Mouse (Mus musculus) neural tube, embryonic 11.5 days (tissue): ENCODE results near the gene Jdp2. TPM values are rescaled to one million over a fixed set of nuclear protein-coding genes. Genes with fewer than 3 reads are reported as not detected.

ENCODE experiments used
- ATAC-seq: fragments of 200-750 bp; cut with Nextera tagmentation; 2 replicates; pipeline ENCODE4 v1.8.0; 2017; ENCODE audit warnings: moderate number of reproducible peaks, mild to moderate bottlenecking, moderate TSS enrichment, moderate library complexity; ENCODE audit not compliant: insufficient read depth, low FRiP score, low TSS enrichment
- DNase-seq: peaks from one replicate; pipeline ENCODE4 v3.0.0-alpha.2; 2015; ENCODE audit warnings: low spot score
- H3K27ac ChIP-seq: fragments of 300-500 bp; sonication (generic); 2 replicates; pipeline ENCODE4 v1.5.1; 2014; ENCODE audit warnings: low read depth, mild to moderate bottlenecking, low read length
- H3K27me3 ChIP-seq: fragments of 300-500 bp; sonication (generic); 2 replicates; pipeline ENCODE4 v1.6.1; 2014; ENCODE audit warnings: mild to moderate bottlenecking, low read length, mixed read lengths; ENCODE audit not compliant: control insufficient read depth, insufficient read depth
- H3K36me3 ChIP-seq: fragments of 300-500 bp; sonication (generic); 2 replicates; pipeline ENCODE4 v1.6.1; 2014; ENCODE audit warnings: mild to moderate bottlenecking, low read length, moderate library complexity, mixed read lengths; ENCODE audit not compliant: control insufficient read depth, insufficient read depth
- H3K4me1 ChIP-seq: fragments of 300-500 bp; sonication (generic); 2 replicates; pipeline ENCODE4 v1.6.1; 2014; ENCODE audit warnings: low read length, mixed read lengths; ENCODE audit not compliant: control insufficient read depth, insufficient read depth
- H3K4me2 ChIP-seq: fragments of 300-500 bp; sonication (generic); 2 replicates; pipeline ENCODE4 v1.6.1; 2014; ENCODE audit warnings: low read depth, mild to moderate bottlenecking, moderate library complexity
- H3K4me3 ChIP-seq: fragments of 300-500 bp; sonication (generic); 2 replicates; pipeline ENCODE4 v1.5.1; 2014; ENCODE audit warnings: low read depth, low read length
- H3K9ac ChIP-seq: fragments of 300-500 bp; sonication (generic); 2 replicates; pipeline ENCODE4 v1.6.1; 2014; ENCODE audit warnings: mild to moderate bottlenecking, low read length
- H3K9me3 ChIP-seq: fragments of 300-500 bp; sonication (generic); 2 replicates; pipeline ENCODE4 v1.6.1; 2016; ENCODE audit warnings: low read length; ENCODE audit not compliant: control insufficient read depth
- WGBS: fragments of 180-500 bp; shearing (Covaris S2); extraction: QIAGEN DNeasy Blood & Tissue Kit; methylation state at CpG from one replicate; pipeline ENCODE4 v1.1.7; 2014; 5-methylcytosine and 5-hydroxymethylcytosine counted together
- polyA plus RNA-seq: library from polyadenylated mRNA; unstranded; fragments of >200 nt; fragmentation: Nextera tagmentation; extraction: Ambion mirVana; gene quantifications from 2 replicates; pipeline ENCODE4 v1.2.1, GENCODE M21; 2014

The Jdp2 gene
- polyA plus RNA-seq, 1 experiment from 2014 or later = 0.69 TPM

DNA sequence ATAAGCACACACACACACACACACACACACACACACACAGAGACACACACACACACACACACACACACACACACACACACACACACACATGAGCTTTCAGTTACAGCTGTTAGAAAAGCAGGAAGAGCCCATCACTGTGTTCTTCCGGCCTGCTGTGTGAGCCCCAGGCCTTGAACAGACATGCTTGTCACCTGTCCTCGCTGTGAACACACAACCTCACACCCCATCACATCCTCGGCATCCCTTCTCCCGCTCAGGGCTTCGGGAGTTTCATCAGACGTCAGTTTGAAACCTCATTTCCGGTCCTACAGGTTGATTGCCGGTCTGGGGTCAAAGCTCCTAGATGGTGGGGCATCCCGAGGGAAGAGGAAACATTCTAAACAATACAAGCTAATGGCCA, 39.1 kb downstream of the Jdp2 start:
- no peaks in the 10 kb centered on the region for H3K36me3 ChIP-seq
- no peaks in the 10 kb centered on the region for H3K9me3 ChIP-seq
- ATAC-seq (no peak), DNase-seq (no peak)
- H3K27me3 ChIP-seq = no peaks in the 10 kb centered on the region
- H3K4me3 ChIP-seq = no peak overlapping the region
- no peak overlapping the region for H3K4me2 ChIP-seq
- 80% methylated on average over 9 of the region's 9 CpGs for WGBS
- H3K9ac ChIP-seq = no peak overlapping the region
- peaks cover 3% of the 10 kb centered on the region; the same call in 1 of the 2 replicates for H3K4me1 ChIP-seq
- H3K27ac ChIP-seq = no peak overlapping the region

DNA sequence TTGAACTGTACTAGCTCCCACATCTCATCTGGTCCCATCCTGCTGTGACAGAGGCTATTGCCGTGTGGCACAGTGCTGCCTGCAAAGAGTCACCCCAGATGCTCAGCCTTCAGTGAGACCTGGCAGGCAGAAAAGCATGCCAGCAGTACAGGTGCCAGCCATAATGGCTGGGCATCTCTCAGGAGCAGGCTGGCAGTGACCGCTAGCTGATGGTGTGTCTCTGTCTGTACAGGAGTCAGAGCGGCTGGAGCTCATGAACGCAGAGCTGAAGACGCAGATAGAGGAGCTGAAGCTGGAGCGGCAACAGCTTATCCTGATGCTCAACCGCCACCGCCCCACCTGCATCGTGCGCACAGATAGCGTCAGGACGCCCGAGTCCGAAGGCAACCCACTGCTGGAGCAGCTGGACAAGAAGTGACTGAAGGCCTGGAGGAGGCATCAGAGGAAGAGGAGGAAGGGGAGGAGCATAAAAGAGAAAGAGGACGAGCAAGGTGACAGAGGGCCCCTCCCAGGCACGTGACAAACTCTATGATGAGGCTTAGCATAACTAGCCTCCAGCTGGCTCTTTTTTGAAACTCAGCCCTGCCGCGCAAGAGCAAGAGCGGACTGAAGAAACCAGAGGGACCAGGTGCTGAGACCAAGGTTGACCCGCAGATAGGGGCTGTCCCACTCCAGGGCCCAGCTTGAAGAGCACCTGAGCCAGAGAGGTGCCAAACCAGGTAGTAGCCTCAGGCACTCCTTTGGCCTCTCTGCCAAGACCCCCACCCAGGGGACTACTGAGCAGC, 39.9 kb downstream of the Jdp2 start:
- peaks cover 3% of the 10 kb centered on the region; the same call in 1 of the 2 replicates for H3K4me1 ChIP-seq
- no peak overlapping the region for H3K9ac ChIP-seq
- 79% methylated on average over 20 of the region's 20 CpGs for WGBS
- no peak overlapping the region for H3K27ac ChIP-seq
- H3K36me3 ChIP-seq = no peaks in the 10 kb centered on the region
- H3K4me3 ChIP-seq = no peak overlapping the region
- no peaks in the 10 kb centered on the region for H3K9me3 ChIP-seq
- no peak for DNase-seq
- no peak overlapping the region for H3K4me2 ChIP-seq
- H3K27me3 ChIP-seq = no peaks in the 10 kb centered on the region
- no peak for ATAC-seq

DNA sequence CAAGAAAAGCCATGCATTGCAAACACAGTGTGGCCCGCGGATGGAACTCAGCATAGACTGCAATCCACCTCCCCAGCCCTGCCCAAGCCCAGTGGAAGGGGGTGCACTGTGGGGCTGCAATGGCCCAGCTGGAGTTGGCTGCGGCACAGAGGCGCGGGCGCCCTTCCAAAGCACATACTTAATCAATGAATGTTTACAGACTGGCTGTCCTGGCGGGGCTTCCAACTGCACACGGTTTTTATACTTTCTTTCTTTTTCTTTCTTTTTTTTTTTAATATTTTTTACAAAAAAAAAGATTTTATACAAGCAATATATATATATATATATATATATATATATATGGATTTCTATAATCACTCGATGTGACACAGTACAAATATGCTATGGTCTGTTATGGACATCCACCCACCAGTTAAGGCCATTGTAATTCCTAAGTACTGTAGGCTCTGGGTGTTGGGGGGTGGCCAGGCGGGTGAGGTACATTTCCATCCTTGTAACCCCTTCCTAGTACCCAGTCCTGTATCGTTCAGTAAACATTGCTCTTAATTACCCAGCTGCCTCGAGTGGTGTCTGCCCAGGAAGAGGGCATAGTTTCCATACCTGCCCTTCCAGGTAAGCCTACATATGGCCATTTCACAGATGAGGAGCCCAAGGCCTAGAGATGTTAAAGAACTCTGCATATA, 40.6 kb downstream of the Jdp2 start:
- Histone ChIP-seq H3K27ac (no peak overlapping the region), H3K27me3 (no peaks in the 10 kb centered on the region), H3K9me3 (no peaks in the 10 kb centered on the region), H3K36me3 (no peaks in the 10 kb centered on the region), H3K9ac (no peak overlapping the region; the same call in 1 of the 2 replicates), H3K4me1 (peaks cover 3% of the 10 kb centered on the region; the same call in 1 of the 2 replicates), H3K4me3 (no peak overlapping the region), H3K4me2 (no peak overlapping the region)
- ATAC-seq (no peak), DNase-seq (no peak)
- 90% methylated on average over 12 of the region's 12 CpGs for WGBS

DNA sequence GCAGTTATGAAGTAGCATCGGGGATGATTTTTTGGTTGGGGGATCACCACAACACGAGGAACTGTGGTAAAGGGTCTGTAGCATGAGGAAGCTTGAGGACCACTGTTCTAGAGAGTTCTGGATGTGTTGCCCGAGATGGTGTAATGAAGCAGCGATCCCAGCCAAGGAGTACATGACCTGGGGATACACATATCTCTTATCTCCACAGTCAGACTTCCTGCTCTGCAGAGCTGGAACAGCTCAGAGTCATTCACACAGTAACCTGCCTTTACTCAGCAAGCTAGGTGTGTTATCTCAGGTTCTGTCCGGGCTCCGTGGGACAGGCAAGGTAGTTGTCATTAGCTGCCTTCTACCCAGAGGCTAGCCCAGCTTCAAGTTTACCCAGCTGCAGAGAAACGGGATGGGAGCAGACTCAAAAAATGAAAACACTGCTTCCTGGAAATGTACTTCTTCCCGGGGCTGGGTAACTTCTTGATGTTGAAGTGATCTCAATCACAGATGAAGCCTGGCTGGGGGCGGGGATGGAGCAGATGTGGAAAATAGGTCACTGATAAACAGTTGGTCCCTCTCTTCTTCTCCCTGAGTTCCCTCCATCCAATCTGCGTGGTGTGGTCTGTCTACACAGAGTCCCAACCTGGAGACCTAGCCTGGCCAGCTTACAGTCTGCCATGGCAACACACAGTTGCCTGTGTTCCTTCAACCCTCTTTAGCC, 42.2 kb downstream of the Jdp2 start:
- ATAC-seq = no peak
- Histone ChIP-seq H3K27me3 (no peaks in the 10 kb centered on the region), H3K4me1 (peaks cover 3% of the 10 kb centered on the region; the same call in 1 of the 2 replicates), H3K27ac (no peak overlapping the region), H3K9ac (no peak overlapping the region), H3K36me3 (no peaks in the 10 kb centered on the region), H3K9me3 (no peaks in the 10 kb centered on the region), H3K4me2 (no peak overlapping the region), H3K4me3 (no peak overlapping the region)
- DNase-seq = no peak
- WGBS = 79% methylated on average over 10 of the region's 10 CpGs

DNA sequence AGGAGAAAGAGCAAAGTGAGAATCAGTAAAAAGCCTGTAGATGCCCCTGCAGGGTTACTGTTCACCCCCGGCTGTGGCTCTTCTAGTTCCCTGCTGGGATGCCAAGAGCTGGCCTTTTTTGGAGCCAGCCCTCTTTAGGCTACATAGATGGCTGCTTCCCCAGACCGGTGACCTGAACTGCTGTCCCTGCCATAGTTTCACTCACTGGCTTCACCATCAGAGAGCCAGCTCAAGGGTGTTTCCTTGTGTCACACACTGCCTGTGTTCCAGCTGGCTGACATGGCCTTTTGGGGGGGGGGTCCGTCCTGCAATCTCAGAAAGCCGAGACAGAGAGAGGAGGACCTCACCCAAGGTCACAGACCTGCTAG, 42.7 kb downstream of the Jdp2 start:
- Histone ChIP-seq H3K4me3 (no peak overlapping the region), H3K9me3 (no peaks in the 10 kb centered on the region), H3K9ac (no peak overlapping the region), H3K36me3 (no peaks in the 10 kb centered on the region), H3K4me2 (no peak overlapping the region), H3K27me3 (no peaks in the 10 kb centered on the region), H3K4me1 (peaks cover 3% of the 10 kb centered on the region; the same call in 1 of the 2 replicates), H3K27ac (no peak overlapping the region)
- WGBS = 54% methylated on average over 4 of the region's 4 CpGs
- ATAC-seq (no peak), DNase-seq (no peak)

DNA sequence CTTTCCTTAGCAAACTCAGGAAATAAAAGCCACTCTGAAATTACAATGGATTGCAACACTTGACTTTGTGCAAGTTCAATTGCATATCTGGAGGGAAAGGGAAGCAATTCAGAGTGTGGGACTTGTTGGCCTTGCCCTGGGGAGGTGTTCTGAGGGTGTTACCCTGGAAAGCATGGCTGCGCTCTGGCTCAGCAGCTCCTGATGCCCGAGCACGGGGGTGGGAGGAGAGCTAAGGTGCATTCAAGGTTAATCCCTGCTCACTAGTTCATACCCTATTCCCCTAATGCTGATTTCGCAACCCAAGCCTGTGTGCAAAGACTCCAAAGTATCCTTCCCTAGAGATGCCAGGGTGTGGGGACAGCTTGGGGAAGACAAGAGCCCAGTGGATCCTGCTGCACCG, 44.9 kb downstream of the Jdp2 start:
- H3K27ac ChIP-seq = no peak overlapping the region
- no peaks in the 10 kb centered on the region for H3K36me3 ChIP-seq
- peaks cover 3% of the 10 kb centered on the region; the same call in 1 of the 2 replicates for H3K4me1 ChIP-seq
- no peaks in the 10 kb centered on the region for H3K9me3 ChIP-seq
- no peak overlapping the region for H3K4me2 ChIP-seq
- no peak overlapping the region for H3K9ac ChIP-seq
- no peak for ATAC-seq
- H3K4me3 ChIP-seq = no peak overlapping the region
- DNase-seq = no peak
- no peaks in the 10 kb centered on the region for H3K27me3 ChIP-seq
- 78% methylated on average over 5 of the region's 5 CpGs for WGBS

DNA sequence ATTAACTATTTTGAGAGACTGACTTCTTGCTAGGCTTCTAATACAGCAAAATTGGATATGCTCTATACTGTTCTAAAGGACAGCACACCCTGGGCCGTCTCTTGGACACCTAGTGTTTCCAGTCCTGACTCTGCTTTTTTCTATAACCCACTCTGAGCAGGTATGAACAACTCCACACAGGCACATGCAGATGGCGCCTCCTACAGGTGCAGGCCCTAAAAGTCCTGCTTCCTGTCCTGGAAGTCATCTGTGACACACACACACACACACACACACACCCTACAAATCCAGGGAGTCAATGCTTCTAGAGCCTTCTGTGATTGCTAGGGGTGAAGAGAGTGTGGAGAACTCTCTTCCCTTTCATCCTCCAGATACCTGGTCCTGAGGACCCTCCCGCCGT, 46.8 kb downstream of the Jdp2 start:
- H3K27ac ChIP-seq = no peak overlapping the region
- no peak overlapping the region for H3K9ac ChIP-seq
- peaks cover 3% of the 10 kb centered on the region; the same call in 1 of the 2 replicates for H3K4me1 ChIP-seq
- no peak for ATAC-seq
- 92% methylated on average over 4 of the region's 4 CpGs for WGBS
- H3K4me3 ChIP-seq = no peak overlapping the region
- H3K27me3 ChIP-seq = no peaks in the 10 kb centered on the region
- DNase-seq = no peak
- H3K36me3 ChIP-seq = no peaks in the 10 kb centered on the region
- no peaks in the 10 kb centered on the region for H3K9me3 ChIP-seq
- H3K4me2 ChIP-seq = no peak overlapping the region

DNA sequence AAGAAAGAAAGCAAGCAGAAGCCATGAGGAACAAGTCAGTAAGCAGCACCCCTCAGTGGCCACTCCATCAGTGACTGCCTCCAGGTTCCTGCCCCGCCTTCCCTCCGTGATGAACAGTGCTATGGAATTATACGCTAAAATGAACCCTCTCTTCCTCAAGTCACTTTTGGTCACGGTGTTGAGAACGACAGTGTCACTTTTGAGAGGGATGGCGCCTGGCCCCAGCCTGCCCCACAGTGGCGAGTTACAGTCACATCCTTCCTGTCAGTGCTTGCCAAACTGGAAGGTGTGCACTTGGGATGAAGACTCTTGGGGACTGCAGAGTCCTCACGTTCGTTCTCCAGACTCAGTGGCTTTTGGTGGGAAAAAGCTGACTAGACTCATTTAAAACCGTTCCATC, 48.5 kb downstream of the Jdp2 start:
- Histone ChIP-seq H3K27ac (no peak overlapping the region), H3K9ac (no peak overlapping the region), H3K4me2 (no peak overlapping the region), H3K4me3 (no peak overlapping the region), H3K9me3 (no peaks in the 10 kb centered on the region), H3K4me1 (no peaks in the 10 kb centered on the region), H3K36me3 (no peaks in the 10 kb centered on the region), H3K27me3 (no peaks in the 10 kb centered on the region)
- no peak for ATAC-seq
- WGBS = 48% methylated on average over 10 of the region's 10 CpGs
- DNase-seq = no peak
